Mouse (Mus musculus) liver, embryonic 12.5 days (tissue): ENCODE results near the gene Il18. TPM values are rescaled to one million over a fixed set of nuclear protein-coding genes. Genes with fewer than 3 reads are reported as not detected.

Source experiments
- ATAC-seq: fragments of 200-750 bp; cut with Nextera tagmentation; 2 replicates; pipeline ENCODE4 v1.8.0; 2017; ENCODE audit warnings: moderate number of reproducible peaks, mild to moderate bottlenecking, moderate library complexity
- H3K27ac ChIP-seq: fragments of 300-500 bp; sonication (generic); 2 replicates; pipeline ENCODE4 v1.5.1; 2016; ENCODE audit warnings: mild to moderate bottlenecking
- H3K27me3 ChIP-seq: fragments of 300-500 bp; sonication (generic); replicated peaks from 2 replicates; pipeline ENCODE4 v1.6.1; 2016; ENCODE audit warnings: mild to moderate bottlenecking, moderate library complexity
- H3K36me3 ChIP-seq: fragments of 300-500 bp; sonication (generic); 2 replicates; pipeline ENCODE4 v1.6.1; 2016; ENCODE audit warnings: mild to moderate bottlenecking, moderate library complexity
- H3K4me1 ChIP-seq: fragments of 300-500 bp; sonication (generic); 2 replicates; pipeline ENCODE4 v1.6.1; 2016
- H3K4me2 ChIP-seq: fragments of 300-500 bp; sonication (generic); 2 replicates; pipeline ENCODE4 v1.6.1; 2016; ENCODE audit warnings: mild to moderate bottlenecking, moderate library complexity
- H3K4me3 ChIP-seq: fragments of 300-500 bp; sonication (generic); 2 replicates; pipeline ENCODE4 v1.5.1; 2016; ENCODE audit warnings: mild to moderate bottlenecking, moderate library complexity
- H3K9ac ChIP-seq: fragments of 300-500 bp; sonication (generic); 2 replicates; pipeline ENCODE4 v1.6.1; 2016; ENCODE audit warnings: mild to moderate bottlenecking, moderate library complexity
- H3K9me3 ChIP-seq: fragments of 300-500 bp; sonication (generic); replicated peaks from 2 replicates; pipeline ENCODE4 v1.6.1; 2016; ENCODE audit warnings: mild to moderate bottlenecking, moderate library complexity
- WGBS: fragments of 180-500 bp; shearing (Covaris S2); methylation state at CpG from one replicate; pipeline ENCODE4 v1.1.7; 2016; ENCODE audit not compliant: insufficient replicate concordance; 5-methylcytosine and 5-hydroxymethylcytosine counted together
- polyA plus RNA-seq: library from polyadenylated mRNA; unstranded; fragments of >200 nt; fragmentation: Nextera tagmentation; extraction: Ambion mirVana; gene quantifications from 2 replicates; pipeline ENCODE4 v1.2.1, GENCODE M21; 2016

Il18 gene
- polyA plus RNA-seq, 1 experiment from 2014 or later = 3.1 TPM

- H3K36me3 ChIP-seq = peaks cover 16% of the 10 kb centered on the region
- no peak for ATAC-seq
These were observed 36.4 kb downstream of the Il18 start for GRCm38 (mm10) chr9:50590856-50591518.

GRCm38 (mm10) chr9:50592955-50593354 is 38.3 kb downstream of the Il18 start:
- Histone ChIP-seq H3K4me2 (no peak overlapping the region), H3K9me3 (no peaks in the 10 kb centered on the region), H3K27me3 (no peaks in the 10 kb centered on the region), H3K36me3 (peaks cover 36% of the 10 kb centered on the region), H3K9ac (no peak overlapping the region), H3K4me3 (no peak overlapping the region), H3K27ac (no peak overlapping the region), H3K4me1 (no peaks in the 10 kb centered on the region)
- ATAC-seq = no peak
- WGBS = 81% methylated on average over 9 of the region's 9 CpGs

More at GRCm38 (mm10) chr9:50590856-50591518, 36.4 kb downstream of the Il18 start:
- Histone ChIP-seq H3K27ac (no peak overlapping the region), H3K27me3 (no peaks in the 10 kb centered on the region), H3K9me3 (no peaks in the 10 kb centered on the region), H3K4me2 (no peak overlapping the region), H3K4me3 (no peak overlapping the region), H3K4me1 (no peaks in the 10 kb centered on the region), H3K9ac (no peak overlapping the region)
- WGBS = 60% methylated on average over 10 of the region's 10 CpGs

- Histone ChIP-seq H3K9ac (no peak overlapping the region), H3K4me2 (no peak overlapping the region), H3K36me3 (peaks cover 42% of the 10 kb centered on the region), H3K4me1 (no peaks in the 10 kb centered on the region), H3K4me3 (no peak overlapping the region), H3K27ac (peak overlapping the region; percentile 76; the same call in 1 of the 2 replicates), H3K27me3 (no peaks in the 10 kb centered on the region), H3K9me3 (no peaks in the 10 kb centered on the region)
- 68% methylated on average over 3 of the region's 3 CpGs for WGBS
- ATAC-seq = no peak
These were observed 38.9 kb downstream of the Il18 start for GRCm38 (mm10) chr9:50593544-50593943.

- H3K4me1 ChIP-seq = peaks cover under 1% of the 10 kb centered on the region; the same call in 1 of the 2 replicates
- peak overlapping the region; percentile 76 for H3K27ac ChIP-seq
- no peak overlapping the region for H3K4me3 ChIP-seq
- H3K9ac ChIP-seq = no peak overlapping the region
- H3K9me3 ChIP-seq = no peaks in the 10 kb centered on the region
- ATAC-seq = peak; percentile 58
- no peak overlapping the region for H3K4me2 ChIP-seq
- H3K36me3 ChIP-seq = peaks cover 55% of the 10 kb centered on the region
- H3K27me3 ChIP-seq = no peaks in the 10 kb centered on the region
- WGBS = 68% methylated on average over 12 of the region's 12 CpGs
These were observed 40.3 kb downstream of the Il18 start for GRCm38 (mm10) chr9:50594794-50595417.

- H3K36me3 ChIP-seq = peaks cover 67% of the 10 kb centered on the region
- H3K27ac ChIP-seq = no peak overlapping the region
- no peak overlapping the region for H3K4me3 ChIP-seq
- 85% methylated on average over 8 of the region's 8 CpGs for WGBS
- H3K4me2 ChIP-seq = no peak overlapping the region
- H3K4me1 ChIP-seq = peaks cover 22% of the 10 kb centered on the region
- H3K27me3 ChIP-seq = no peaks in the 10 kb centered on the region
- no peak for ATAC-seq
- no peak overlapping the region for H3K9ac ChIP-seq
- no peaks in the 10 kb centered on the region for H3K9me3 ChIP-seq
These were observed 42.3 kb downstream of the Il18 start for GRCm38 (mm10) chr9:50596973-50597372.

- peak overlapping the region; percentile 76 for H3K4me2 ChIP-seq
- H3K9me3 ChIP-seq = no peaks in the 10 kb centered on the region
- H3K27ac ChIP-seq = peak overlapping the region; percentile 88
- H3K4me3 ChIP-seq = peak overlapping the region; percentile 77
- 31% methylated on average over 6 of the region's 6 CpGs for WGBS
- H3K4me1 ChIP-seq = peaks cover 48% of the 10 kb centered on the region
- H3K27me3 ChIP-seq = no peaks in the 10 kb centered on the region
- peak overlapping the region; percentile 84 for H3K9ac ChIP-seq
- peaks cover 63% of the 10 kb centered on the region for H3K36me3 ChIP-seq
- peak; percentile 73 for ATAC-seq
These were observed 46.9 kb downstream of the Il18 start for GRCm38 (mm10) chr9:50601536-50601935.

- Histone ChIP-seq H3K27ac (peak overlapping the region; percentile 88), H3K9me3 (no peaks in the 10 kb centered on the region), H3K4me2 (peak overlapping the region; percentile 76), H3K4me3 (peak overlapping the region; percentile 77), H3K36me3 (peaks cover 63% of the 10 kb centered on the region), H3K9ac (peak overlapping the region; percentile 84), H3K4me1 (peaks cover 48% of the 10 kb centered on the region), H3K27me3 (no peaks in the 10 kb centered on the region)
- 37% methylated on average over 7 of the region's 7 CpGs for WGBS
- ATAC-seq = no peak
These were observed 47.6 kb downstream of the Il18 start for GRCm38 (mm10) chr9:50602055-50602845.

- WGBS = under 1% methylated on average over 48 of the region's 48 CpGs
- H3K4me3 ChIP-seq = peak within 1 kb of the TSS; percentile 77
- H3K4me1 ChIP-seq = peaks cover 48% of the 10 kb centered on the region
- H3K36me3 ChIP-seq = peaks cover 63% of the 10 kb centered on the region
- peak within 1 kb of the TSS; percentile 88 for H3K27ac ChIP-seq
- H3K9me3 ChIP-seq = no peaks in the 10 kb centered on the region
- H3K27me3 ChIP-seq = no peaks in the 10 kb centered on the region
- peak; percentile 93 for ATAC-seq
- H3K4me2 ChIP-seq = peak within 1 kb of the TSS; percentile 76
- H3K9ac ChIP-seq = peak within 1 kb of the TSS; percentile 84
These were observed 48.8 kb downstream of the Il18 start, which contains the start of the genes Sdhd and Timm8b for GRCm38 (mm10) chr9:50603189-50603997. Sdhd (minus strand) TSS chr9:50603812. Timm8b (plus strand) TSS chr9:50603910.

GRCm38 (mm10) chr9:50603998-50604324 is 49.3 kb downstream of the Il18 start:
- peak overlapping the region; percentile 76 for H3K4me2 ChIP-seq
- H3K9me3 ChIP-seq = no peaks in the 10 kb centered on the region
- peak overlapping the region; percentile 88 for H3K27ac ChIP-seq
- H3K27me3 ChIP-seq = no peaks in the 10 kb centered on the region
- H3K9ac ChIP-seq = peak overlapping the region; percentile 84
- 1% methylated on average over 24 of the region's 24 CpGs for WGBS
- peaks cover 63% of the 10 kb centered on the region for H3K36me3 ChIP-seq
- peak; percentile 79 for ATAC-seq
- H3K4me3 ChIP-seq = peak overlapping the region; percentile 77
- H3K4me1 ChIP-seq = peaks cover 48% of the 10 kb centered on the region

GRCm38 (mm10) chr9:50604338-50604737 is 49.7 kb downstream of the Il18 start:
- no peak; the same call in 1 of the 2 replicates for ATAC-seq
- Histone ChIP-seq H3K27ac (peak overlapping the region; percentile 88), H3K9ac (peak overlapping the region; percentile 84), H3K4me3 (peak overlapping the region; percentile 77), H3K4me2 (peak overlapping the region; percentile 76), H3K36me3 (peaks cover 62% of the 10 kb centered on the region), H3K27me3 (no peaks in the 10 kb centered on the region), H3K4me1 (peaks cover 48% of the 10 kb centered on the region), H3K9me3 (no peaks in the 10 kb centered on the region)
- under 1% methylated on average over 6 of the region's 6 CpGs for WGBS

- peaks cover 16% of the 10 kb centered on the region for H3K4me1 ChIP-seq
- no peak overlapping the region for H3K4me2 ChIP-seq
- peaks cover 81% of the 10 kb centered on the region for H3K36me3 ChIP-seq
- no peak overlapping the region for H3K9ac ChIP-seq
- H3K9me3 ChIP-seq = no peaks in the 10 kb centered on the region
- ATAC-seq = no peak
- no peak overlapping the region for H3K4me3 ChIP-seq
- no peaks in the 10 kb centered on the region for H3K27me3 ChIP-seq
- 80% methylated on average over 4 of the region's 4 CpGs for WGBS
- no peak overlapping the region for H3K27ac ChIP-seq
These were observed 57.5 kb downstream of the Il18 start for GRCm38 (mm10) chr9:50612115-50612514.
